Mouse (Mus musculus): ENCODE measurements around the gene Hmgn2. TPM values are rescaled to one million over a fixed set of nuclear protein-coding genes. Genes with fewer than 3 reads are reported as not detected.
"Not testable (repeated sequence)": the region's sequence is repeated elsewhere in the genome, so short reads cannot be mapped to it uniquely, and the experiment has no call there.

Gene Hmgn2
- polyA plus RNA-seq, 1 experiment from 2014 or later, result 2,070 TPM

- 89% methylated on average over 13 of the region's 13 CpGs for WGBS
- H3K36me3 ChIP-seq, result no peaks in the 10 kb centered on the region
- H3K4me1 ChIP-seq, result no peaks in the 10 kb centered on the region
- no peak for ATAC-seq (replicated peaks)
- H3K4me3 ChIP-seq, result no peak overlapping the region
- no peak overlapping the region for H3K27ac ChIP-seq (replicated peaks)
- H3K4me2 ChIP-seq (replicated peaks), result no peak overlapping the region
- H3K9me3 ChIP-seq, result no peaks in the 10 kb centered on the region
- H3K27me3 ChIP-seq, result no peaks in the 10 kb centered on the region
- no peak overlapping the region for H3K9ac ChIP-seq (replicated peaks)
Observed at GRCm38 (mm10) chr4:133940386-133941260, 27.8 kb downstream of the Hmgn2 start.

DNA sequence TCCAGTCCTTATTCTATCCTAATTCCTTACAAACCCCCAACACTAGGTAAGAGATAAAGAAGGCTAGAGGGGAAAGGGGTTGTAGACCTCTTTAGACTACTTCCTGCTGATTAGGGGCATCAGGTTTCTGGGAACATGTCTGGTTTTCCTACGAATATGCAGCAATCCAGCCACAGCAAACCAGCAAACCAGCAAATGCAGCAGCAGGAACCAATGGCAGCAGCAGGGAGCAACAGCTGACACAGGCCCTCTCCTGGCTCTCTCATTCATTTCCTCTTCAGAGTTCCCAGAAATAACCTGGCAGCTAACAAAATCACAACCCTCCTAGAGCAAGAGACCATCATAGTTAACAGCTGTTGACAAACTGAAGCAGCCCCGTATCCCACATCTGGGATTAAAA, 30.4 kb downstream of the Hmgn2 start:
- Histone ChIP-seq H3K36me3 (no peaks in the 10 kb centered on the region), H3K4me2 (replicated peaks) (no peak overlapping the region), H3K9me3 (no peaks in the 10 kb centered on the region), H3K4me3 (no peak overlapping the region), H3K4me1 (no peaks in the 10 kb centered on the region), H3K9ac (replicated peaks) (no peak overlapping the region), H3K27me3 (no peaks in the 10 kb centered on the region), H3K27ac (replicated peaks) (no peak overlapping the region)
- no peak for ATAC-seq (replicated peaks)
- 68% methylated on average over 2 of the region's 2 CpGs for WGBS

- WGBS, result 80% methylated on average over 3 of the region's 3 CpGs
- H3K27me3 ChIP-seq, result no peaks in the 10 kb centered on the region
- no peaks in the 10 kb centered on the region for H3K36me3 ChIP-seq
- H3K4me2 ChIP-seq (replicated peaks), result no peak overlapping the region
- ATAC-seq (replicated peaks), result no peak
- no peaks in the 10 kb centered on the region for H3K4me1 ChIP-seq
- H3K9me3 ChIP-seq, result no peaks in the 10 kb centered on the region
- no peak overlapping the region for H3K4me3 ChIP-seq
- no peak overlapping the region for H3K27ac ChIP-seq (replicated peaks)
- no peak overlapping the region for H3K9ac ChIP-seq (replicated peaks)
Observed at GRCm38 (mm10) chr4:133931785-133932184, 36.7 kb downstream of the Hmgn2 start.

DNA sequence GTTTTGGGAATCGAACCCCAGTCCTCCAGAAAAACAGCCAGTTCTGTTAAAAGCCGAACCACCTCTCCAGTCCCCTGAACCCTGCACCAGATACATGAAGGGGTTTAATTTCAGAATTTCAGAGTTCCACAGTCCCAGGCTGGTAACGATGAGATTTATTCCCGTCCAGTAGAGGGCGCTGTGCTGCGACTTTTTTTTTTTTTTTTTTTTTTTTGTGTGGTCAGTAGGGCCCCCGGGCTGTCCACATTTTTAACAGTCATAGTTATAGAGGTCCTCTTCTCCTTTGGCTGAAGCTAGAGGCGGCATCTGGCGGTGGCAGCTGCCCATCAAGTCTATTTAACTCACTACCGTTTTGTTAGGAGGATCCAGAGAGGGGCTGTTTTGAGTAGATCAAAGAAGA, 37.1 kb downstream of the Hmgn2 start:
- WGBS, result 12% methylated on average over 10 of the region's 10 CpGs
- ATAC-seq (replicated peaks), result no peak
- H3K9ac ChIP-seq (replicated peaks), result no peak overlapping the region
- no peaks in the 10 kb centered on the region for H3K9me3 ChIP-seq
- no peak overlapping the region for H3K27ac ChIP-seq (replicated peaks)
- H3K4me2 ChIP-seq (replicated peaks), result no peak overlapping the region
- H3K27me3 ChIP-seq, result no peaks in the 10 kb centered on the region
- no peaks in the 10 kb centered on the region for H3K36me3 ChIP-seq
- H3K4me1 ChIP-seq, result no peaks in the 10 kb centered on the region
- no peak overlapping the region for H3K4me3 ChIP-seq

- H3K9me3 ChIP-seq, result no peaks in the 10 kb centered on the region
- no peak overlapping the region for H3K4me2 ChIP-seq (replicated peaks)
- no peak for ATAC-seq (replicated peaks)
- H3K27me3 ChIP-seq, result no peaks in the 10 kb centered on the region
- no peak overlapping the region for H3K4me3 ChIP-seq
- H3K27ac ChIP-seq (replicated peaks), result no peak overlapping the region
- 64% methylated on average over 7 of the region's 7 CpGs for WGBS
- H3K4me1 ChIP-seq, result no peaks in the 10 kb centered on the region
- no peak overlapping the region for H3K9ac ChIP-seq (replicated peaks)
- H3K36me3 ChIP-seq, result no peaks in the 10 kb centered on the region
Observed at GRCm38 (mm10) chr4:133929278-133929670, 39.2 kb downstream of the Hmgn2 start.

DNA sequence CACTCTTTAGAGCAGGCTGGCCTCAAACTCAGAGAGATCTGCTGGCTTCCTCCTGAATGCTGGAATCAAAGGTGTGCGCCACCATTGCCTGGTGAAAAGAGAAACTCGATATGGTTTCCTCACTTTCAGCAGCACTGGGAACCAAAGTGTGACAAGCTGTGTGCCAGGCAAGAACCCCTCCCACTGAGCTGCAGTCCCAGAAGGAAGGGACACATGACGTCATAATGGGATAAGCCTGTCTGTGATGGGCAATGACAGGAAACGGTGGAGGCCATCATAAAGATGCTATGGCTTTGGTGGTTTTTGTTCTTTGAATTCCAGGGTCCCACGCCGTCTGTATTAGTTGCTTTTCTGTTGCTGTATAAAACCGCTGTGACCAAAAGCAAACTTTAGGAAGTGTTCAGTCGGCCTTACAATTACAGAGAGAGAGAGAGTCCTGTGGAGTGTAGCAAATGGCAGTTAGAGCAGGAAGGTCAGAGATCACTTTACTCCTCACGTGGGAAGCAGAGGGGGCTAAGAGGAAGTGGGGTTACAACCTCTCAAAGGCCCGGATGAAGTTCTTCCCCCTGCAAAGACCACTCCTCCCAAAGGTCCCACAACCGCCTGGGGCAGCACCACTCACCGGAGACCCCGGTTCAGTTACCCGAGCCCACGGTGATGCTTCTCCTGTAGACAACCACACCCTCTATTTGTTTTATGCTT, 39.7 kb downstream of the Hmgn2 start:
- no peaks in the 10 kb centered on the region for H3K9me3 ChIP-seq
- no peaks in the 10 kb centered on the region for H3K36me3 ChIP-seq
- H3K27me3 ChIP-seq, result no peaks in the 10 kb centered on the region
- H3K4me1 ChIP-seq, result no peaks in the 10 kb centered on the region
- no peak for ATAC-seq (replicated peaks)
- no peak overlapping the region for H3K27ac ChIP-seq (replicated peaks)
- no peak overlapping the region for H3K4me3 ChIP-seq
- H3K9ac ChIP-seq (replicated peaks), result no peak overlapping the region
- 70% methylated on average over 15 of the region's 15 CpGs for WGBS
- H3K4me2 ChIP-seq (replicated peaks), result no peak overlapping the region

- Histone ChIP-seq H3K9ac (replicated peaks) (no peak overlapping the region), H3K4me3 (no peak overlapping the region), H3K4me2 (replicated peaks) (no peak overlapping the region), H3K27ac (replicated peaks) (no peak overlapping the region), H3K27me3 (no peaks in the 10 kb centered on the region), H3K9me3 (no peaks in the 10 kb centered on the region), H3K36me3 (no peaks in the 10 kb centered on the region), H3K4me1 (no peaks in the 10 kb centered on the region)
- no peak for ATAC-seq (replicated peaks)
- WGBS, result 86% methylated on average over 4 of the region's 4 CpGs
Observed at GRCm38 (mm10) chr4:133925204-133925603, 43.2 kb downstream of the Hmgn2 start.

DNA sequence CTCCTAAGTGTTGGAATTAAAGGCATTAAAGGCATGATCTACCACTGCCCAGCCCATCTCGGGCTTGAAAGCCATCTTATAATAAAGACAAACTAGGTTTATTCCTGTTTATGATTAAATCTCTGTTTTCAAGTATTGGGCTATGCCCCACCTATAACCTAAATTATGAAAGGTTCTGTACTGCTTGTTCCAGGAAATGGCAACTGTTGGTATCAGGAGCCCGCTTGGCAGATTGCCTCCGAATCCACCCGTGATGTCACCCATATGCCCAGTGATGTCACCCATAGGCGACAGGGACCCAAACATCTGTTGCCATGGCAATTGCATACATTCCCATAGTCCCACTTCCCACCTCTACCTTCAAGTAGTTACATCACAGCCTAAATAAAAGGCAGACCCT, 44.7 kb downstream of the Hmgn2 start:
- Histone ChIP-seq H3K27me3 (no peaks in the 10 kb centered on the region), H3K4me2 (replicated peaks) (no peak overlapping the region), H3K36me3 (no peaks in the 10 kb centered on the region), H3K9me3 (no peaks in the 10 kb centered on the region), H3K4me1 (no peaks in the 10 kb centered on the region), H3K9ac (replicated peaks) (no peak overlapping the region), H3K4me3 (no peak overlapping the region), H3K27ac (replicated peaks) (no peak overlapping the region)
- ATAC-seq (replicated peaks), result no peak
- 90% methylated on average over 5 of the region's 5 CpGs for WGBS

DNA sequence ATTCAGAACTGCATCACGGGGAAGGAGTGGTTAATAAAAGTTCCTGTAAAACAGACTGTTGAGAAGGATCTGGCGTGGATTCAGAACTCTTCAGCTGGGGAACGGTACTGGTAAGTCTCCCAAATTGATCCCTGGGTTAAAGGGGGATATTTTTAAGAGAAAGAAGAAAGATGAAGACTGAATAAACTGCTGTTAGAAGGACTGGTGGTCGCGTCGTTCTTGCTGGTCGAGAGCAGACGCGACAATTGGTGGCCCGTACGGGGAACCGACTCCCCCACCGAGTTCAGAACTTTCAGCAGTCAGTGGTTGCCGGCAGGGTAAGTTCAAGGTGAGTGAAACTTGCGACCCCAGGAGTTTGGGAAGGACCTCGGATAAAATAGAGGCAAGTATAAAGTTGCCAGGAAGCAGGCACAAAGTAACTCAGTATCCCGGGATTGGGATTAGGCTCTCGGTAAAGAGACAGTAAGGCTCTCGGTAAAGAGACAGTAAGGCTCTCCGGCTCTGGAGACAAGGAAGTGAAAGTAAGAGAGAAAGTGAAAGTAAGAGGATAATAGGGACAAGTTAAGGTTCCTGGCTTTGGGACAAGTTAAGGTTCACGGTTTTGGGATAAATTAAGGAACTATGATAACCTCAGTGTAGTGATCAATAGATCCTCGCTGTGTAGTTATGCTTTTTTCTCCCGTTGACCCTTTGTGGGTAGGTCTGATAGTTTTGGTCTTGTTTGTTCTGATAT, 50.2 kb downstream of the Hmgn2 start:
- not testable (repeated sequence) for H3K9ac ChIP-seq (replicated peaks); ATAC-seq (replicated peaks); H3K9me3 ChIP-seq; H3K27me3 ChIP-seq; H3K4me1 ChIP-seq; H3K4me2 ChIP-seq (replicated peaks); H3K4me3 ChIP-seq; H3K36me3 ChIP-seq; H3K27ac ChIP-seq (replicated peaks)
- WGBS, result 88% methylated on average over 23 of the region's 23 CpGs

Other genes with a start within 250 kb of the Hmgn2 start
- gene Arid1a, start 211.9 kb downstream of the Hmgn2 start, polyA plus RNA-seq (2015; fragmentation: Nextera tagmentation; extraction: Ambion mirVana), result 40.1 and 40.9 TPM in 2 replicates
- 15.6 and 16.5 TPM in 2 replicates for gene Rps6ka1, start 80.9 kb downstream of the Hmgn2 start, polyA plus RNA-seq (2015; fragmentation: Nextera tagmentation; extraction: Ambion mirVana)
- gene Dhdds, start 32.3 kb upstream of the Hmgn2 start, polyA plus RNA-seq (2015; fragmentation: Nextera tagmentation; extraction: Ambion mirVana), result 52.8 and 56.7 TPM in 2 replicates
- gene Lin28a, start 50.2 kb upstream of the Hmgn2 start, polyA plus RNA-seq (2015; fragmentation: Nextera tagmentation; extraction: Ambion mirVana), result not detected in 2 replicates
- gene Zfp683, start 85.2 kb upstream of the Hmgn2 start, polyA plus RNA-seq (2015; fragmentation: Nextera tagmentation; extraction: Ambion mirVana), result not detected in 2 replicates
- 1.0 and 1.8 TPM in 2 replicates for gene Crybg2, start 92.2 kb upstream of the Hmgn2 start, polyA plus RNA-seq (2015; fragmentation: Nextera tagmentation; extraction: Ambion mirVana)
- 1.5 and 1.9 TPM in 2 replicates for gene Cd52, start 126.4 kb upstream of the Hmgn2 start, polyA plus RNA-seq (2015; fragmentation: Nextera tagmentation; extraction: Ambion mirVana)
- gene Ubxn11, start 133.9 kb upstream of the Hmgn2 start, polyA plus RNA-seq (2015; fragmentation: Nextera tagmentation; extraction: Ambion mirVana), result 12.8 and 15.7 TPM in 2 replicates
- gene Sh3bgrl3, start 160.1 kb upstream of the Hmgn2 start, polyA plus RNA-seq (2015; fragmentation: Nextera tagmentation; extraction: Ambion mirVana), result 326 and 335 TPM in 2 replicates
- 19.9 and 20.5 TPM in 2 replicates for gene Cep85, start 218.5 kb upstream of the Hmgn2 start, polyA plus RNA-seq (2015; fragmentation: Nextera tagmentation; extraction: Ambion mirVana)
- gene Gm7534, start 234.4 kb upstream of the Hmgn2 start, polyA plus RNA-seq (2015; fragmentation: Nextera tagmentation; extraction: Ambion mirVana), result not detected in 2 replicates